In the genomic region with DNA sequence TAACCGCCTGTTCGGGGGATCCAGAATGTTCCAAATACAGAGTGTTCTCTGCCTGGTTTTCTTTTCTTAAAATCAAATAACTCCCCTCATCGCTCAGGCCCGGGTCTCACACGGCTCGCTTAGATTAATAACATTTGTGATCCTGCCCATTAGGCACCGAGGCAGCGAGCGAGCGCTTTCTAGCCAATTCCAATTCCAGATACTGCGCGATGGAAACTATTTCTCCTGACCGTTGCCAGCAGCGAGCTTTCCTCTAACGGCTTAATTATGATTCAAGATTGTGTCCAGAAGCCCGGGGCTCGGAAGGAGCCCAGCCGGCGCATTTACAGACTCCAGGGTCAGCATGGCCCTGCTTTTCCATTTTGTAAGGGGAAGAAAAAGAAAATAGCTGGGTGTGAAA, we compare ENCODE assay signal across 10 mouse cellular contexts.
DNase-seq lines count a peak whose midpoint lies in the region; ATAC-seq and TF ChIP-seq lines count a peak whose summit lies in the region.
"Had no signal": no experiment of that assay in that cellular context is flagged by ENCODE, and none has a peak within 500 bp of the region (broad histone marks: within the 10 kb centered on the region; RNA-seq: fewer than 3 reads in every experiment).

No protein-coding gene starts in this region.

- DNase-seq in brain, embryonic 14.5 days (ENCODE audit: low read depth): peak; percentile 58
- peak; percentile 14 to 22 for DNase-seq in gastrocnemius, adult 8-10 months (ENCODE audit: low spot score in 2 of 2)
- no peak for DNase-seq in right cerebral cortex, postnatal 25 days
- DNase-seq in adrenal gland, postnatal 14 days: no peak
- DNase-seq in thymus, adult 18-20 months: no peak
- DNase-seq: liver, embryonic 13.5 days; retina, postnatal 1 day had no signal

- H3K36me3 ChIP-seq in hindbrain, embryonic 15.5 days: no peaks in the 10 kb centered on the region
- H3K36me3 ChIP-seq in hindbrain, embryonic 12.5 days: no peaks in the 10 kb centered on the region
- no peaks in the 10 kb centered on the region for H3K36me3 ChIP-seq in limb, embryonic 13.5 days
- H3K36me3 ChIP-seq: liver, embryonic 13.5 days had no signal

- H3K4me1 ChIP-seq in hindbrain, embryonic 15.5 days (replicated peaks): peaks cover 12% of the 10 kb centered on the region; the same call in 1 of the 2 replicates
- H3K4me1 ChIP-seq in hindbrain, embryonic 12.5 days: peaks cover 6% of the 10 kb centered on the region; the same call in 1 of the 2 replicates
- H3K4me1 ChIP-seq in limb, embryonic 13.5 days: peaks cover 26% of the 10 kb centered on the region
- H3K4me1 ChIP-seq: liver, embryonic 13.5 days had no signal

- H3K9ac ChIP-seq in hindbrain, embryonic 15.5 days: no peak overlapping the region
- no peak overlapping the region for H3K9ac ChIP-seq in hindbrain, embryonic 12.5 days
- no peak overlapping the region for H3K9ac ChIP-seq in limb, embryonic 13.5 days
- H3K9ac ChIP-seq: liver, embryonic 13.5 days had no signal

- peak overlapping the region; percentile 48; the same call in 1 of the 2 replicates for H3K27ac ChIP-seq in hindbrain, embryonic 15.5 days (replicated peaks)
- H3K27ac ChIP-seq in hindbrain, embryonic 12.5 days: no peak overlapping the region; the same call in 1 of the 2 replicates
- H3K27ac ChIP-seq in limb, embryonic 13.5 days: peak overlapping the region; percentile 81
- H3K27ac ChIP-seq: liver, embryonic 13.5 days had no signal

- no peaks in the 10 kb centered on the region for H3K27me3 ChIP-seq in hindbrain, embryonic 15.5 days
- H3K27me3 ChIP-seq in hindbrain, embryonic 12.5 days: 0 out of 2 replicates have a peak, but pooled peaks cover 7% of the 10 kb centered on the region
- H3K27me3 ChIP-seq in limb, embryonic 13.5 days: peaks cover 39% of the 10 kb centered on the region
- H3K27me3 ChIP-seq: liver, embryonic 13.5 days had no signal

- H3K4me2 ChIP-seq in hindbrain, embryonic 15.5 days: peak overlapping the region; percentile 21; the same call in 1 of the 2 replicates
- no peak overlapping the region for H3K4me2 ChIP-seq in hindbrain, embryonic 12.5 days (replicated peaks)
- peak overlapping the region; percentile 42 for H3K4me2 ChIP-seq in limb, embryonic 13.5 days (replicated peaks)
- H3K4me2 ChIP-seq: liver, embryonic 13.5 days had no signal

- ATAC-seq in hindbrain, embryonic 15.5 days (ENCODE audit: low FRiP score, low read depth): no peak
- no peak for ATAC-seq in hindbrain, embryonic 12.5 days (ENCODE audit: low FRiP score)
- peak; percentile 79 for ATAC-seq in limb, embryonic 13.5 days (ENCODE audit: low FRiP score, low read depth)

- no peaks in the 10 kb centered on the region for H3K9me3 ChIP-seq in hindbrain, embryonic 15.5 days
- H3K9me3 ChIP-seq in hindbrain, embryonic 12.5 days (replicated peaks): 0 out of 2 replicates have a peak, but pooled peaks cover 8% of the 10 kb centered on the region
- H3K9me3 ChIP-seq in limb, embryonic 13.5 days: peaks cover 11% of the 10 kb centered on the region
- H3K9me3 ChIP-seq: liver, embryonic 13.5 days had no signal

- 36% methylated on average over 19 of the region's 19 CpGs for WGBS in hindbrain, embryonic 15.5 days
- WGBS in hindbrain, embryonic 12.5 days: 65% methylated on average over 19 of the region's 19 CpGs
- WGBS in limb, embryonic 13.5 days: 27% methylated on average over 19 of the region's 19 CpGs

- no peak for TF ChIP-seq CTCF in brain, embryonic 14.5 days (IDR thresholded peaks at IDR 0.05; ENCODE audit: borderline replicate concordance, extremely low read depth, insufficient read depth, insufficient read length)

- H3K4me3 ChIP-seq in hindbrain, embryonic 15.5 days: no peak overlapping the region
- no peak overlapping the region for H3K4me3 ChIP-seq in hindbrain, embryonic 12.5 days
- no peak overlapping the region for H3K4me3 ChIP-seq in limb, embryonic 13.5 days
- H3K4me3 ChIP-seq: liver, embryonic 13.5 days had no signal

- TF ChIP-seq POLR2A in brain, embryonic 14.5 days (IDR thresholded peaks at IDR 0.05; ENCODE audit: borderline replicate concordance, extremely low read depth, insufficient read depth, insufficient read length, poor library complexity, severe bottlenecking): no peak

Comparison
In these comparisons a context has a peak if more than half of its experiments do, and no peak if none do; other contexts are left out.
1. DNase-seq: peak in brain, embryonic 14.5 days (single experiment) and gastrocnemius, adult 8-10 months (2 of 2); none in right cerebral cortex, postnatal 25 days (single experiment), adrenal gland, postnatal 14 days (single experiment) and thymus, adult 18-20 months (0 of 2).